Mouse (Mus musculus): Measurements from ENCODE around the gene Klhdc2. TPM values are rescaled to one million over a fixed set of nuclear protein-coding genes. Genes with fewer than 3 reads are reported as not detected.

The Klhdc2 gene
- polyA plus RNA-seq, 1 experiment from 2014 or later: 67.7 TPM

GRCm38 (mm10) chr12:69297411-69298150 lies 1.1 kb downstream of the Klhdc2 start:
- no peak for TF ChIP-seq CTCF (IDR thresholded peaks at IDR 0.05; ENCODE audit: low read depth)
- Histone ChIP-seq H3K4me3 (ENCODE audit: low read depth, low read length) (peak overlapping the region; percentile 99), H3K27me3 (replicated peaks; ENCODE audit: control insufficient read depth, insufficient read depth, low read length) (no peaks in the 10 kb centered on the region), H3K9ac (ENCODE audit: low read depth, low read length) (peak overlapping the region; percentile 94), H3K4me1 (replicated peaks; ENCODE audit: control insufficient read depth, insufficient read depth, low read length) (peaks cover 6% of the 10 kb centered on the region; the same call in 1 of the 2 replicates), H3K36me3 (ENCODE audit: control insufficient read depth, insufficient read depth) (peaks cover 11% of the 10 kb centered on the region), H3K4me2 (replicated peaks; ENCODE audit: low read depth) (peak overlapping the region; percentile 74), H3K9me3 (ENCODE audit: control insufficient read depth) (no peaks in the 10 kb centered on the region), H3K27ac (ENCODE audit: low read depth, low read length) (peak overlapping the region; percentile 95)
- 14% methylated on average over 20 of the region's 20 CpGs for WGBS
- peak; percentile 4; the same call in 1 of the 2 replicates for ATAC-seq

DNA sequence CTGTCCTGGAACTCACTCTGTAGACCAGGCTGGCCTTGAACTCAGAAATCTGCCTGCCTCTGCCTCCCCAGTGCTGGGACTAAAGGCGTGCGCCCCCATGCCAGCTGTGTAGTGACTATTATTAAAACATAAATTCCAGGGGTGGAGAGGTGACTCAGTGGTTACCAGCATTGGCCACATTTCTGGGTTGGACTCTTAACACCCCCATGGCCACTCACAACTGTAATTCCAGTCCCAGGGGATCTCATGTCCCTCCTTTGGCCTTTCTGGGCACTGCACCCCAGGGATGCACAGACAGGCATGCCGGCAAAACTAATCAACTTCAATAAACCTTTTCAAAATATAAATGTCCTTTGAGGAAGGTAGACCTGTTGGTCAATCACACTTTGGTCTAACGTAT lies 1.8 kb downstream of the Klhdc2 start:
- peaks cover 16% of the 10 kb centered on the region for H3K36me3 ChIP-seq (ENCODE audit: control insufficient read depth, insufficient read depth)
- no peak overlapping the region for H3K27ac ChIP-seq (ENCODE audit: low read depth, low read length)
- H3K9ac ChIP-seq (ENCODE audit: low read depth, low read length): no peak overlapping the region
- H3K4me1 ChIP-seq (replicated peaks; ENCODE audit: control insufficient read depth, insufficient read depth, low read length): peaks cover 6% of the 10 kb centered on the region; the same call in 1 of the 2 replicates
- ATAC-seq: no peak
- H3K4me2 ChIP-seq (replicated peaks; ENCODE audit: low read depth): peak overlapping the region; percentile 74
- WGBS: 83% methylated on average over 4 of the region's 4 CpGs
- H3K9me3 ChIP-seq (ENCODE audit: control insufficient read depth): no peaks in the 10 kb centered on the region
- H3K4me3 ChIP-seq (ENCODE audit: low read depth, low read length): no peak overlapping the region
- peak; percentile 28; the same call in 1 of the 2 replicates for TF ChIP-seq CTCF (IDR thresholded peaks at IDR 0.05; ENCODE audit: low read depth)
- no peaks in the 10 kb centered on the region for H3K27me3 ChIP-seq (replicated peaks; ENCODE audit: control insufficient read depth, insufficient read depth, low read length)

GRCm38 (mm10) chr12:69299231-69299630 lies 2.8 kb downstream of the Klhdc2 start:
- WGBS: 31% methylated on average over 12 of the region's 12 CpGs
- peaks cover 23% of the 10 kb centered on the region for H3K36me3 ChIP-seq (ENCODE audit: control insufficient read depth, insufficient read depth)
- H3K4me3 ChIP-seq (ENCODE audit: low read depth, low read length): no peak overlapping the region
- no peaks in the 10 kb centered on the region for H3K27me3 ChIP-seq (replicated peaks; ENCODE audit: control insufficient read depth, insufficient read depth, low read length)
- TF ChIP-seq CTCF (IDR thresholded peaks at IDR 0.05; ENCODE audit: low read depth): no peak
- peaks cover 6% of the 10 kb centered on the region; the same call in 1 of the 2 replicates for H3K4me1 ChIP-seq (replicated peaks; ENCODE audit: control insufficient read depth, insufficient read depth, low read length)
- H3K27ac ChIP-seq (ENCODE audit: low read depth, low read length): no peak overlapping the region
- peak; percentile 36; the same call in 1 of the 2 replicates for ATAC-seq
- peak overlapping the region; percentile 27; the same call in 1 of the 2 replicates for H3K9ac ChIP-seq (ENCODE audit: low read depth, low read length)
- peak overlapping the region; percentile 74 for H3K4me2 ChIP-seq (replicated peaks; ENCODE audit: low read depth)
- H3K9me3 ChIP-seq (ENCODE audit: control insufficient read depth): no peaks in the 10 kb centered on the region

DNA sequence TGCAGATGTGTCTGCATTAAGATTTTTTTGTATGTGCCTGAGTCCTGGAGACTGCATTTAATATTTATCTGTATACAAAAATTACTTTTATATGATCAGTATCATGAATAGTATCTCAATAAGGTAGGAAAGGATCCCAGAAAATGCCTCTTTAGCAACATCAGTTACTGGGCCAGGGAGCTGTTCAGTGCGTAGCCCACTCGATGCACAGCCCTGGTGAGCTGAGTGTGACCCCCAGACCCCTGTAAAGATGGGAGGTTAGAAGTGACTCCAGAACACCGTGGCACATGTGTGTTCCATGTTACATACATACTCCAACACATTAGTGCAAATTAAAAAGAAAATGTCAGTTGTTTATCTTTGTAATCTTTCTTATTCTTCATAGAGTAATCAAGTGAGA lies 3.4 kb downstream of the Klhdc2 start:
- no peak overlapping the region for H3K27ac ChIP-seq (ENCODE audit: low read depth, low read length)
- no peak for ATAC-seq
- 91% methylated on average over 3 of the region's 3 CpGs for WGBS

GRCm38 (mm10) chr12:69300391-69300790 lies 3.9 kb downstream of the Klhdc2 start:
- H3K36me3 ChIP-seq (ENCODE audit: control insufficient read depth, insufficient read depth): peaks cover 33% of the 10 kb centered on the region
- no peak overlapping the region for H3K9ac ChIP-seq (ENCODE audit: low read depth, low read length)
- H3K27me3 ChIP-seq (replicated peaks; ENCODE audit: control insufficient read depth, insufficient read depth, low read length): no peaks in the 10 kb centered on the region
- no peak overlapping the region for H3K4me2 ChIP-seq (replicated peaks; ENCODE audit: low read depth)
- 81% methylated on average over 2 of the region's 2 CpGs for WGBS
- ATAC-seq: no peak
- no peaks in the 10 kb centered on the region for H3K9me3 ChIP-seq (ENCODE audit: control insufficient read depth)
- no peak overlapping the region for H3K4me3 ChIP-seq (ENCODE audit: low read depth, low read length)
- peaks cover 6% of the 10 kb centered on the region; the same call in 1 of the 2 replicates for H3K4me1 ChIP-seq (replicated peaks; ENCODE audit: control insufficient read depth, insufficient read depth, low read length)
- no peak for TF ChIP-seq CTCF (IDR thresholded peaks at IDR 0.05; ENCODE audit: low read depth)
- 0 out of 2 replicates have a peak overlapping the region, but pooled peaks have one; percentile 54 for H3K27ac ChIP-seq (ENCODE audit: low read depth, low read length)

More for the DNA sequence above, 3.4 kb downstream of the Klhdc2 start:
- peak overlapping the region; percentile 74 for H3K4me2 ChIP-seq (replicated peaks; ENCODE audit: low read depth)
- TF ChIP-seq CTCF (IDR thresholded peaks at IDR 0.05; ENCODE audit: low read depth): no peak
- peaks cover 28% of the 10 kb centered on the region for H3K36me3 ChIP-seq (ENCODE audit: control insufficient read depth, insufficient read depth)
- no peaks in the 10 kb centered on the region for H3K27me3 ChIP-seq (replicated peaks; ENCODE audit: control insufficient read depth, insufficient read depth, low read length)
- H3K9ac ChIP-seq (ENCODE audit: low read depth, low read length): no peak overlapping the region
- H3K4me3 ChIP-seq (ENCODE audit: low read depth, low read length): no peak overlapping the region
- no peaks in the 10 kb centered on the region for H3K9me3 ChIP-seq (ENCODE audit: control insufficient read depth)
- peaks cover 6% of the 10 kb centered on the region; the same call in 1 of the 2 replicates for H3K4me1 ChIP-seq (replicated peaks; ENCODE audit: control insufficient read depth, insufficient read depth, low read length)

GRCm38 (mm10) chr12:69302171-69302570 lies 5.7 kb downstream of the Klhdc2 start:
- H3K9me3 ChIP-seq (ENCODE audit: control insufficient read depth): no peaks in the 10 kb centered on the region
- no peak overlapping the region for H3K9ac ChIP-seq (ENCODE audit: low read depth, low read length)
- 91% methylated on average over 12 of the region's 12 CpGs for WGBS
- H3K4me1 ChIP-seq (replicated peaks; ENCODE audit: control insufficient read depth, insufficient read depth, low read length): peaks cover 6% of the 10 kb centered on the region; the same call in 1 of the 2 replicates
- no peak overlapping the region for H3K4me2 ChIP-seq (replicated peaks; ENCODE audit: low read depth)
- TF ChIP-seq CTCF (IDR thresholded peaks at IDR 0.05; ENCODE audit: low read depth): no peak
- H3K4me3 ChIP-seq (ENCODE audit: low read depth, low read length): no peak overlapping the region
- no peaks in the 10 kb centered on the region for H3K27me3 ChIP-seq (replicated peaks; ENCODE audit: control insufficient read depth, insufficient read depth, low read length)
- no peak overlapping the region for H3K27ac ChIP-seq (ENCODE audit: low read depth, low read length)
- no peak for ATAC-seq
- peaks cover 49% of the 10 kb centered on the region for H3K36me3 ChIP-seq (ENCODE audit: control insufficient read depth, insufficient read depth)
